Mouse (Mus musculus) T-helper 17 cell (primary cell): ENCODE measurements around the gene Ptprj.
"Not testable (repeated sequence)": the region's sequence is repeated elsewhere in the genome, so short reads cannot be mapped to it uniquely, and the experiment has no call there.

Experiments
- in situ Hi-C, 2 experiments: fragments of 300-600 bp; cut with MboI, MseI; formaldehyde crosslinking; loops; 1 replicate in 1 of 2; 2 replicates in 1 of 2; pipeline ENCODE4 v1.15.1; 2025; ENCODE audit warnings: high pct_unique_total_duplicates in 2 of 2

The Ptprj gene

DNA sequence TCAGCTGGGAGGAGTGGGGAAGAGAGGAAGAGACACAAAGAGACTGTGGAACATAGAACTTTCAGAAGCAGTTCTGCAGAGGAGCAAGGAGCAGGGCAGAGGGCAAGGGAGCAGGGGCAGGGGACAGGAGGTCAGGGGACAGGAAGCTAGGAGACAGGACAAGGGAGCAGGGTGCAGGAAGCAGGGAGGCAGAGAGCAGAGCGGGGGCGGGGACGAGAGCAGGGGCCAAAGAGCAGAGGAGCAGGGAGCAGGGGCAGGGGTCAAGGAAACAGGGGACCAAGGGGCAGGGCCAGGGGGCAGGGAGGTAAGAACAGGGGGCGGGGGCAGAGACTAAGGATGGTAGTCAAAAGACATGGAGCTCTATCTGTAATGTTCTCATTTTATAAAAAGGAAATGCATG lies 138.6 kb downstream of the Ptprj start:
- in situ Hi-C loops = not testable (repeated sequence)

GRCm38 (mm10) chr2:90440169-90440568 lies 140.3 kb downstream of the Ptprj start:
- in situ Hi-C loops = not testable (repeated sequence)

GRCm38 (mm10) chr2:90437453-90437852 lies 143.0 kb downstream of the Ptprj start:
- in situ Hi-C loops = loop anchor here (5.0 to 10.0 kb wide), 2 partner anchors 83 to 250 kb away; no protein-coding TSS in a partner anchor

- in situ Hi-C loops = loop anchor here in 1 of 2 experiments (10.0 kb wide), 1 partner anchor 75 kb away; no protein-coding TSS in a partner anchor
Measured at GRCm38 (mm10) chr2:90429782-90430181, 150.7 kb downstream of the Ptprj start.

DNA sequence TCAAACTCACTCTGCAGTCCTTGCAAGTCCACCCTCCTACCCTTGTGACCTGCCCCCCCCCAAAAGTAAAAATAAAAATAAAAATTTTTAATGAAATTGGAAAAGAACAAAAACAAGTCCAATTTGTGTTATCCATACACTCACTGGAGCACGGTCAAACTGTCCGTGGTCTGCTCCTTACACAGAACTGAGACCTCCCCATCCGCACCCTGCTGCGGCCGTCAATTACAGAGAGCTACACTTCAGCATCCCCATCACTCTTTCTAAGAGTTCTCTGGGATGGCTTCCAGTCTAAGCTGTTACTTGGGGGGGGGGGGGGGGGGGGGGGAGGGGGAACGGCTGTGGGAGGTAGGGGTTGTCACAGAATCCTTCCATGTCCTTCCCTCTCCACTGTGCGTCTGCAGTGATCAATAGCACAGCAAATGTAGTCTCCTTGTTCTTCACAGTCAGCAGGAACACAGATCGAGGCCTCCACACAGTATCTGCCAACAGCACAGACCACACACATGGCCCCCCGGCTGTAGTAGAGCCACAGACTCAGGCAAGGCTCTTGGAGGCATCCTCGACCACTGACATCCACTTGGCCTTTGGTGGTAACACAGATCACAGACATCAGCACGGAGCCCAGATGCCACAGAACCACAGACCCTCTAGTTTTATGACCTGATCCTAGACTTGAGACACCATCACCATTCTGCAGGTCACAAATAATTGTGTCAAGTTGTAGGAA lies 151.3 kb downstream of the Ptprj start:
- in situ Hi-C loops = not testable (repeated sequence)

DNA sequence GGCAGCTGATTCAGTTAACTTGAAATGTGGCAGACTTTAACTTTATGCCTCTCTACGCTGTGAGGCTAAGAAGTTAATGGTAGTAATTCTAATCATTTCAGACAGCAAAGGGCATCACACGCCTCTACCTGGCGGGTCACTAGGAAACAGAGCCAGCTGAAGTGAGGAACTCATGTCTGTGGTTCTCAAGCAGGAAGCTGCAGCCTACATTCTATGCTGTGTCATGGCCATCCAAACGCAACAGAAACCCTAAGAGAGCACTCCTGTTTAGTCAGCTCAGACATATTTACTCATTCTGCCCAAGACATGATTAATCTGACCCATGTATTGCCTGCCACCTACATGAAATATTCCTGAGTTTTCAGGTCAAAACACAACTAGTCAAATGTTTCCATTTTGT lies 155.5 kb downstream of the Ptprj start:
- in situ Hi-C loops = loop anchor here in 1 of 2 experiments (5.0 kb wide), 1 partner anchor 223 kb away; no protein-coding TSS in a partner anchor

DNA sequence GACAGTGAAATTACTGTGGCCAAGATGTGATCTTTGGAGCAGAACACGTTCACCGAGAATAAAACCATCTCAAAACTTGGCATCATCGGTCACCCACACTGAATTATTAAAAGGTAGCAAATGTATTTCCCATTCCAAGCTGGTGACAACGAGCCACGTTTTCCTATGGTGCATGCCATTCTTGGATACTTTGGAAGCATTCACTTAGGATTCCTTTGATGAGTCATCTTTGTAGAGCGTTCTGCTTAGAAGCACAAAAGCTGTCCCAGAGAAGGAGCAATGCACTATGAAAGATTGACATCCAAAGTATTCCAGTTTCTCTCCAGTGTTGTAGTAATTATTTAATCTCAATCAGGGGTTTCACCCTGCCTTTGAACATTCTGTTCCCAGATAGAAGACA lies 158.2 kb downstream of the Ptprj start:
- in situ Hi-C loops = loop anchor here in 1 of 2 experiments (5.0 kb wide), 1 partner anchor 220 kb away; no protein-coding TSS in a partner anchor

GRCm38 (mm10) chr2:90414110-90414821 lies 166.2 kb downstream of the Ptprj start:
- in situ Hi-C loops = not testable (repeated sequence)

GRCm38 (mm10) chr2:90398633-90399107 lies 181.8 kb downstream of the Ptprj start, which contains the start of gene Olfr1274-ps:
Olfr1274-ps (plus strand) TSS chr2:90398683.
- in situ Hi-C loops = loop anchor here in 1 of 2 experiments (5.0 kb wide), 1 partner anchor 171 kb away; no protein-coding TSS in a partner anchor
